Mouse (Mus musculus) layer of hippocampus, postnatal 36 days (tissue): ENCODE results near the gene Lhx6. TPM values are rescaled to one million over a fixed set of nuclear protein-coding genes. Genes with fewer than 3 reads are reported as not detected.

Experiments used
- DNase-seq, 2 experiments: peaks; one replicate each; pipeline ENCODE4 v3.0.0; 2022
- total RNA-seq, 2 experiments: library from RNA; stranded (reverse); gene quantifications; 2 replicates each; pipeline ENCODE4 v1.2.3; 2021

The Lhx6 gene
- total RNA-seq, 2 experiments from 2014 or later, result 16.3 to 17.3 TPM

- no peak for DNase-seq
Observed at GRCm38 (mm10) chr2:36034898-36035297, 70.3 kb downstream of the Lhx6 start.

GRCm38 (mm10) chr2:36033966-36034365 is 71.2 kb downstream of the Lhx6 start:
- DNase-seq, result no peak

- no peak for DNase-seq
Observed at GRCm38 (mm10) chr2:36032884-36033283, 72.3 kb downstream of the Lhx6 start.

Other genes starting within 250 kb of the Lhx6 start
- gene Ttll11, start 125.5 kb downstream of the Lhx6 start, total RNA-seq, result 10 to 100 TPM; 36.1 to 42.9 TPM
- 100 to 1,000 TPM; 174 to 197 TPM for gene Ndufa8, start 56.0 kb downstream of the Lhx6 start, total RNA-seq
- 1 to 10 TPM; 1.3 to 1.7 TPM for gene Morn5, start 56.0 kb downstream of the Lhx6 start, total RNA-seq
- 10 to 100 TPM; 14.7 to 14.9 TPM for gene Mrrf, start 31.0 kb upstream of the Lhx6 start, total RNA-seq
- gene Rbm18, start 31.4 kb upstream of the Lhx6 start, total RNA-seq, result 10 to 100 TPM; 50.6 to 53.2 TPM
- gene Ptgs1, start 125.0 kb upstream of the Lhx6 start, total RNA-seq, result 10 to 100 TPM; 16.1 to 16.9 TPM